Mouse (Mus musculus) forebrain, embryonic 14.5 days (tissue): ENCODE measurements at regions not wholly inside any gene's neighbourhood (a gene's known extent, or its start where the extent isn't known, plus 50 kb on each side); places are given as distances from the start of the nearest gene placed in this dataset.

ENCODE experiments used
- ATAC-seq: fragments of 200-750 bp; cut with Nextera tagmentation; 2 replicates; pipeline ENCODE4 v1.8.0; 2017; ENCODE audit warnings: mild to moderate bottlenecking, moderate library complexity
- DNase-seq: peaks from one replicate; pipeline ENCODE4 v3.0.0-alpha.2; 2015; ENCODE audit warnings: low spot score
- H3K27ac ChIP-seq: fragments of 300-500 bp; sonication (generic); 2 replicates; pipeline ENCODE4 v1.5.1; 2014; ENCODE audit warnings: low read depth, mild to moderate bottlenecking, control low read depth, low read length, moderate library complexity
- H3K27me3 ChIP-seq: fragments of 300-500 bp; sonication (generic); replicated peaks from 2 replicates; pipeline ENCODE4 v1.6.1; 2014; ENCODE audit warnings: low read length, control low read depth, mixed read lengths; ENCODE audit not compliant: control insufficient read depth, insufficient read depth
- H3K36me3 ChIP-seq: fragments of 300-500 bp; sonication (generic); 2 replicates; pipeline ENCODE4 v1.6.1; 2014; ENCODE audit warnings: low read length, control low read depth; ENCODE audit not compliant: control insufficient read depth, insufficient read depth
- H3K4me1 ChIP-seq: fragments of 300-500 bp; sonication (generic); 2 replicates; pipeline ENCODE4 v1.6.1; 2014; ENCODE audit warnings: antibody characterized with exemption, low read length, control low read depth; ENCODE audit not compliant: control insufficient read depth, insufficient read depth
- H3K4me2 ChIP-seq: fragments of 300-500 bp; sonication (generic); 2 replicates; pipeline ENCODE4 v1.6.1; 2014; ENCODE audit warnings: mild to moderate bottlenecking, control low read depth, low read length
- H3K4me3 ChIP-seq: fragments of 300-500 bp; sonication (generic); 2 replicates; pipeline ENCODE4 v1.5.1; 2014; ENCODE audit warnings: low read depth, low read length, control low read depth
- H3K9ac ChIP-seq: fragments of 300-500 bp; sonication (generic); 2 replicates; pipeline ENCODE4 v1.6.1; 2014; ENCODE audit warnings: mild to moderate bottlenecking, low read length, control low read depth, moderate library complexity
- H3K9me3 ChIP-seq: fragments of 300-500 bp; sonication (generic); replicated peaks from 2 replicates; pipeline ENCODE4 v1.6.1; 2016; ENCODE audit warnings: low read length, control low read depth, mixed read lengths; ENCODE audit not compliant: control insufficient read depth
- WGBS: fragments of 180-500 bp; shearing (Covaris S2); extraction: QIAGEN DNeasy Blood & Tissue Kit; methylation state at CpG from one replicate; pipeline ENCODE4 v1.1.7; 2014; 5-methylcytosine and 5-hydroxymethylcytosine counted together

- Histone ChIP-seq H3K4me1 (peaks cover 21% of the 10 kb centered on the region), H3K27me3 (no peaks in the 10 kb centered on the region), H3K4me2 (peak overlapping the region; percentile 30), H3K4me3 (no peak overlapping the region), H3K36me3 (no peaks in the 10 kb centered on the region), H3K9ac (no peak overlapping the region), H3K27ac (peak overlapping the region; percentile 69), H3K9me3 (no peaks in the 10 kb centered on the region)
- 10% methylated on average over 6 of the region's 6 CpGs for WGBS
- DNase-seq: peak; percentile 37
- peak; percentile 51 for ATAC-seq
These were observed 225.9 kb downstream of the Icos start for GRCm38 (mm10) chr1:61203612-61204011.

DNA sequence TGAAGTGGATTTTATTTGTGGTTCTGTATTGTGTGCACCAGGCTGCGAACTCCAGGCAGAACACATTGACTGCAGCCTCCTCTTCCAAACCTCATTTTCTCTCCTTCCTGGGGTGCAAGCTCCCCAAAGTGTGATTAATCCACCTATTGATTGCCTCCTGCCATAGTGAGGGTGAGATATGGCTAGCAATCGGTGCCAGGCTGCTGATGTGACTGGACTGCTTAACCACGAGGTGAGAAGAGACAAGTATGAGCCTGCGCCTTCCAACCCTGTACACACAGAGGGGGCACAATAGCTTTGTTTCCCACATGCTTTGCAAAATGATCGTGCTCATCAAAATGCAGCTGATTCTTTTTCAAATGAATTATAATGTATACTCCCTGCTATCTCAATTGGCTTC is 227.4 kb downstream of the Icos start:
- 36% methylated on average over 5 of the region's 5 CpGs for WGBS
- Histone ChIP-seq H3K4me3 (no peak overlapping the region), H3K9ac (no peak overlapping the region), H3K36me3 (no peaks in the 10 kb centered on the region), H3K4me2 (no peak overlapping the region), H3K9me3 (no peaks in the 10 kb centered on the region), H3K4me1 (peaks cover 13% of the 10 kb centered on the region), H3K27ac (no peak overlapping the region), H3K27me3 (no peaks in the 10 kb centered on the region)
- 0 out of 2 replicates have a peak, but pooled peaks have one; percentile 51 for ATAC-seq
- peak; percentile 59 for DNase-seq

- Histone ChIP-seq H3K4me1 (peaks cover 13% of the 10 kb centered on the region), H3K9ac (no peak overlapping the region), H3K4me3 (no peak overlapping the region), H3K36me3 (no peaks in the 10 kb centered on the region), H3K4me2 (no peak overlapping the region), H3K9me3 (no peaks in the 10 kb centered on the region), H3K27me3 (no peaks in the 10 kb centered on the region), H3K27ac (no peak overlapping the region)
- ATAC-seq (no peak), DNase-seq (no peak)
- WGBS: 94% methylated on average over 6 of the region's 6 CpGs
These were observed 229.2 kb downstream of the Icos start for GRCm38 (mm10) chr1:61206861-61207380.

DNA sequence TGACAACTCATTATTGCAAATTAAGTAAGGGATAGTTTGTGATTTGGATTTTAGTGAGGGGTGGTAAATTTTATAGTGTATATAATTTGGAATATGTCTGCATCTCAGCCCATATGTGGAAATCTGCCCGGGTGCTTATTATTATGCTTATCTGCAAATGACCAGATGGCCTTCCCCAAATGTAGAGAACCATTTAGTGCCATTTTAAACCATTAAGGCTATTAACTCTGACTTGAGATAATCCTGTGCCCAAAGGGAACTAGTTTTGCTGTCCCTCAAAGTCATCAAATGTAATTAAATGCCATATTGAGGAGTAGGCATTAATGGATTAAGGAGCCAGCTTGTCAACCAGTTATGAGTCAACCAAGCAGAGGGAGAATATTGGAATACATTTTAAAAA is 230.7 kb downstream of the Icos start:
- Histone ChIP-seq H3K4me3 (no peak overlapping the region), H3K9me3 (no peaks in the 10 kb centered on the region), H3K27me3 (no peaks in the 10 kb centered on the region), H3K36me3 (no peaks in the 10 kb centered on the region), H3K9ac (no peak overlapping the region), H3K4me2 (no peak overlapping the region), H3K4me1 (peaks cover 7% of the 10 kb centered on the region), H3K27ac (no peak overlapping the region)
- WGBS: 72% methylated on average over 1 of the region's 1 CpGs
- DNase-seq (no peak), ATAC-seq (no peak)

GRCm38 (mm10) chr1:61221131-61221530 is 243.4 kb downstream of the Icos start:
- no peaks in the 10 kb centered on the region for H3K27me3 ChIP-seq
- no peak overlapping the region for H3K4me3 ChIP-seq
- no peak for DNase-seq
- 50% methylated on average over 1 of the region's 1 CpGs for WGBS
- no peak overlapping the region for H3K4me2 ChIP-seq
- no peaks in the 10 kb centered on the region for H3K4me1 ChIP-seq
- no peak overlapping the region for H3K9ac ChIP-seq
- no peaks in the 10 kb centered on the region for H3K36me3 ChIP-seq
- H3K27ac ChIP-seq: no peak overlapping the region
- ATAC-seq: no peak
- no peaks in the 10 kb centered on the region for H3K9me3 ChIP-seq

DNA sequence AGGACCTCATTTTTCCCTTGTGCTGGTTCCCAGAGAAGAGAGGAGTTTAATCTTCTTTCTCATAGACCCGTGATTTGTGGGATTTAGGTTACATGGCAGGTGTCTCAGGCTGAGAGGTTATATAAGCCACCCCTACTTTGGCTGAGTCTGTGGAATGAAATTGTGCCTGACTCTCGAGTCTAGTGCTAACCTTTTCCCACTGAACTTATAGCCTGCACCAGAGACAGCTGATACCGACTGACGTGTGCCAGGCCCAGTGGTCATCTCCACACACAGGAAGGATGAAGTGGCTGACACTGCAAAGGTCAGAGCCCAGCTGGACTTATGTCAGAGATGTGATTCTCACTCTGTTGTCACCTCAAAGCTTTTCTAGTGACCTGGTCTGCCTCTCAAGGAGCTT is 251.2 kb downstream of the Icos start:
- H3K4me1 ChIP-seq: peaks cover 3% of the 10 kb centered on the region; the same call in 1 of the 2 replicates
- no peak overlapping the region for H3K9ac ChIP-seq
- ATAC-seq (no peak), DNase-seq (no peak)
- WGBS: 75% methylated on average over 4 of the region's 4 CpGs
- H3K27me3 ChIP-seq: no peaks in the 10 kb centered on the region
- H3K4me3 ChIP-seq: no peak overlapping the region
- no peaks in the 10 kb centered on the region for H3K36me3 ChIP-seq
- H3K9me3 ChIP-seq: no peaks in the 10 kb centered on the region
- no peak overlapping the region for H3K4me2 ChIP-seq
- H3K27ac ChIP-seq: no peak overlapping the region

- H3K27ac ChIP-seq: no peak overlapping the region
- H3K4me2 ChIP-seq: no peak overlapping the region
- no peaks in the 10 kb centered on the region for H3K27me3 ChIP-seq
- DNase-seq (no peak), ATAC-seq (no peak)
- no peaks in the 10 kb centered on the region for H3K36me3 ChIP-seq
- H3K9ac ChIP-seq: no peak overlapping the region
- H3K4me1 ChIP-seq: peaks cover 9% of the 10 kb centered on the region
- 60% methylated on average over 1 of the region's 1 CpGs for WGBS
- no peak overlapping the region for H3K4me3 ChIP-seq
- H3K9me3 ChIP-seq: no peaks in the 10 kb centered on the region
These were observed 255.3 kb downstream of the Icos start for GRCm38 (mm10) chr1:61233001-61233400.

DNA sequence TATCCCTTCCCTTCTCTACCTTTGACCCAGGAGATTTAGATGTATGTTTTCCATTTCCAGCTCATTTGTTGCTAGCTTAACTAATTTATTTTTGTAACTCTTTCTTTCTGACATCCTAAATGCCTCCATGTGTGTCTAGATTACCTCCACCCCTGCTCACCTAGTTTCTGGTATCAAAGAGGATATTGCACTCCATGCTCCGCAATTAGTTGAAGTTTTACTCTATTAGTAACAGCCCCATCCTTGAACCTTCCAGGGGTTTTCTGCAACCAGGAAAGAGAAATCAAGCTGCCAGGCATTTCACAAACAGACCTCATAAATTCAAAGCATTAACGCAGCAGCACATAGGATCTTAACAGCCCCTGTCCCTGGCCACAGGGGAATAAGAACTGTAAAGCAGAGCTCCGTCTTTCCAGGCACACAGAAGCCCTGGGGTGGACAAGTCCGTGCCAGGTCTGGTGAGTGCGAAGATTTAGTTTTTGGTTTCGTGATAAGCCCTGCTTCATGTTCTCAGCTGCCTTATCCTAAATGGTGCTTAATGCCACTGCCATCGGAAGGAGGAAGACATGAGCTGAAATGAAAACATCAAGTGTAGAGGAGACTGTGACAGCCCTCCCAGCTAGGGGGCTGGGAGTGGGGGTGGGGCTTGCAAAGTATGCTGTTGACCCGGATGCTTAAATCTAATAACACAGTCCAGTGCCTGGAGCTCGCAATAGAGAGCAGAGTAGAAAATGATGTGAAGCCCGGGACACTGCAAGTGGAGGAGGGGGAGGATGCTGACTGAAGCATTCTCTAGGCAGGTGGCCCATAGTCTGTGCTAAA is 256.0 kb downstream of the Icos start:
- peak; percentile 41 for DNase-seq
- H3K9ac ChIP-seq: no peak overlapping the region
- H3K27me3 ChIP-seq: no peaks in the 10 kb centered on the region
- H3K36me3 ChIP-seq: no peaks in the 10 kb centered on the region
- peaks cover 9% of the 10 kb centered on the region for H3K4me1 ChIP-seq
- H3K27ac ChIP-seq: no peak overlapping the region
- WGBS: 35% methylated on average over 10 of the region's 10 CpGs
- no peak overlapping the region for H3K4me3 ChIP-seq
- ATAC-seq: peak; percentile 74
- no peaks in the 10 kb centered on the region for H3K9me3 ChIP-seq
- H3K4me2 ChIP-seq: peak overlapping the region; percentile 25; the same call in 1 of the 2 replicates

- DNase-seq: peak; percentile 41
- H3K36me3 ChIP-seq: no peaks in the 10 kb centered on the region
- H3K27me3 ChIP-seq: no peaks in the 10 kb centered on the region
- WGBS: 16% methylated on average over 1 of the region's 1 CpGs
- no peak overlapping the region for H3K4me3 ChIP-seq
- ATAC-seq: peak; percentile 61; the same call in 1 of the 2 replicates
- no peak overlapping the region for H3K27ac ChIP-seq
- no peak overlapping the region for H3K9ac ChIP-seq
- H3K4me1 ChIP-seq: peaks cover 9% of the 10 kb centered on the region
- H3K9me3 ChIP-seq: no peaks in the 10 kb centered on the region
- H3K4me2 ChIP-seq: peak overlapping the region; percentile 25; the same call in 1 of the 2 replicates
These were observed 256.6 kb downstream of the Icos start for GRCm38 (mm10) chr1:61234298-61234682.
